Mouse (Mus musculus): ENCODE results near the gene Edrf1. TPM values are rescaled to one million over a fixed set of nuclear protein-coding genes. Genes with fewer than 3 reads are reported as not detected.

Gene Edrf1
- polyA plus RNA-seq (2015; fragmentation: Nextera tagmentation; extraction: Ambion mirVana): 9.3 and 9.7 TPM in 2 replicates

GRCm38 (mm10) chr7:133637361-133638305 lies at the start of gene Edrf1:
Edrf1 (plus strand) TSS chr7:133637543.
- H3K36me3 ChIP-seq (ENCODE audit: control insufficient read depth, insufficient read depth): peaks cover 15% of the 10 kb centered on the region
- H3K27ac ChIP-seq (ENCODE audit: low read length): peak within 1 kb of the TSS; percentile 87
- peak within 1 kb of the TSS; percentile 99 for H3K4me2 ChIP-seq (ENCODE audit: low read depth, low read length)
- WGBS (ENCODE audit: insufficient replicate concordance): under 1% methylated on average over 81 of the region's 81 CpGs
- H3K27me3 ChIP-seq (ENCODE audit: control insufficient read depth, insufficient read depth, low read depth, low read length): no peaks in the 10 kb centered on the region
- ATAC-seq (ENCODE audit: low read depth): peak; percentile 98
- peak within 1 kb of the TSS; percentile 92 for H3K9ac ChIP-seq (ENCODE audit: low read depth, low read length)
- peak within 1 kb of the TSS; percentile 83 for H3K4me3 ChIP-seq (ENCODE audit: low read depth, low read length)
- H3K4me1 ChIP-seq (ENCODE audit: control insufficient read depth, low read depth, low read length): peaks cover 12% of the 10 kb centered on the region
- H3K9me3 ChIP-seq (replicated peaks; ENCODE audit: control insufficient read depth, low read length): no peaks in the 10 kb centered on the region

- no peak for ATAC-seq (ENCODE audit: low read depth)
- H3K4me2 ChIP-seq (ENCODE audit: low read depth, low read length): no peak overlapping the region
- no peaks in the 10 kb centered on the region for H3K9me3 ChIP-seq (replicated peaks; ENCODE audit: control insufficient read depth, low read length)
- H3K4me1 ChIP-seq (ENCODE audit: control insufficient read depth, low read depth, low read length): no peaks in the 10 kb centered on the region
- no peaks in the 10 kb centered on the region for H3K36me3 ChIP-seq (ENCODE audit: control insufficient read depth, insufficient read depth)
- 61% methylated on average over 1 of the region's 1 CpGs for WGBS (ENCODE audit: insufficient replicate concordance)
- H3K9ac ChIP-seq (ENCODE audit: low read depth, low read length): no peak overlapping the region
- no peak overlapping the region for H3K27ac ChIP-seq (ENCODE audit: low read length)
- no peak overlapping the region for H3K4me3 ChIP-seq (ENCODE audit: low read depth, low read length)
- no peaks in the 10 kb centered on the region for H3K27me3 ChIP-seq (ENCODE audit: control insufficient read depth, insufficient read depth, low read depth, low read length)
Observed at GRCm38 (mm10) chr7:133591750-133592149, 45.6 kb upstream of the Edrf1 start.

GRCm38 (mm10) chr7:133600558-133600957 lies 36.8 kb upstream of the Edrf1 start:
- WGBS (ENCODE audit: insufficient replicate concordance): 50% methylated on average over 1 of the region's 1 CpGs
- no peak overlapping the region for H3K4me2 ChIP-seq (ENCODE audit: low read depth, low read length)
- no peaks in the 10 kb centered on the region for H3K4me1 ChIP-seq (ENCODE audit: control insufficient read depth, low read depth, low read length)
- no peaks in the 10 kb centered on the region for H3K27me3 ChIP-seq (ENCODE audit: control insufficient read depth, insufficient read depth, low read depth, low read length)
- ATAC-seq (ENCODE audit: low read depth): no peak
- no peak overlapping the region for H3K9ac ChIP-seq (ENCODE audit: low read depth, low read length)
- H3K4me3 ChIP-seq (ENCODE audit: low read depth, low read length): no peak overlapping the region
- no peak overlapping the region for H3K27ac ChIP-seq (ENCODE audit: low read length)
- H3K9me3 ChIP-seq (replicated peaks; ENCODE audit: control insufficient read depth, low read length): no peaks in the 10 kb centered on the region
- no peaks in the 10 kb centered on the region for H3K36me3 ChIP-seq (ENCODE audit: control insufficient read depth, insufficient read depth)

GRCm38 (mm10) chr7:133602058-133602457 lies 35.3 kb upstream of the Edrf1 start, which contains the start of gene Tex36:
Tex36 (minus strand) TSS chr7:133602158.
- Histone ChIP-seq H3K9ac (ENCODE audit: low read depth, low read length) (no peak within 1 kb of the TSS), H3K9me3 (replicated peaks; ENCODE audit: control insufficient read depth, low read length) (no peaks in the 10 kb centered on the region), H3K4me1 (ENCODE audit: control insufficient read depth, low read depth, low read length) (no peaks in the 10 kb centered on the region), H3K36me3 (ENCODE audit: control insufficient read depth, insufficient read depth) (no peaks in the 10 kb centered on the region), H3K4me3 (ENCODE audit: low read depth, low read length) (no peak within 1 kb of the TSS), H3K4me2 (ENCODE audit: low read depth, low read length) (no peak within 1 kb of the TSS), H3K27ac (ENCODE audit: low read length) (no peak within 1 kb of the TSS), H3K27me3 (ENCODE audit: control insufficient read depth, insufficient read depth, low read depth, low read length) (no peaks in the 10 kb centered on the region)
- 21% methylated on average over 2 of the region's 2 CpGs for WGBS (ENCODE audit: insufficient replicate concordance)
- no peak for ATAC-seq (ENCODE audit: low read depth)

GRCm38 (mm10) chr7:133603156-133603555 lies 34.2 kb upstream of the Edrf1 start:
- Histone ChIP-seq H3K27ac (ENCODE audit: low read length) (no peak overlapping the region), H3K27me3 (ENCODE audit: control insufficient read depth, insufficient read depth, low read depth, low read length) (no peaks in the 10 kb centered on the region), H3K4me3 (ENCODE audit: low read depth, low read length) (no peak overlapping the region), H3K36me3 (ENCODE audit: control insufficient read depth, insufficient read depth) (no peaks in the 10 kb centered on the region), H3K4me2 (ENCODE audit: low read depth, low read length) (no peak overlapping the region), H3K9me3 (replicated peaks; ENCODE audit: control insufficient read depth, low read length) (no peaks in the 10 kb centered on the region), H3K4me1 (ENCODE audit: control insufficient read depth, low read depth, low read length) (no peaks in the 10 kb centered on the region), H3K9ac (ENCODE audit: low read depth, low read length) (no peak overlapping the region)
- WGBS (ENCODE audit: insufficient replicate concordance): 39% methylated on average over 2 of the region's 2 CpGs
- ATAC-seq (ENCODE audit: low read depth): no peak

- ATAC-seq (ENCODE audit: low read depth): no peak
- Histone ChIP-seq H3K27ac (ENCODE audit: low read length) (no peak overlapping the region), H3K36me3 (ENCODE audit: control insufficient read depth, insufficient read depth) (no peaks in the 10 kb centered on the region), H3K4me3 (ENCODE audit: low read depth, low read length) (no peak overlapping the region), H3K9ac (ENCODE audit: low read depth, low read length) (no peak overlapping the region), H3K4me1 (ENCODE audit: control insufficient read depth, low read depth, low read length) (no peaks in the 10 kb centered on the region), H3K27me3 (ENCODE audit: control insufficient read depth, insufficient read depth, low read depth, low read length) (no peaks in the 10 kb centered on the region), H3K9me3 (replicated peaks; ENCODE audit: control insufficient read depth, low read length) (no peaks in the 10 kb centered on the region), H3K4me2 (ENCODE audit: low read depth, low read length) (no peak overlapping the region)
- WGBS (ENCODE audit: insufficient replicate concordance): 63% methylated on average over 13 of the region's 13 CpGs
Observed at GRCm38 (mm10) chr7:133604427-133605081, 32.8 kb upstream of the Edrf1 start.

- 54% methylated on average over 5 of the region's 5 CpGs for WGBS (ENCODE audit: insufficient replicate concordance)
- Histone ChIP-seq H3K9ac (ENCODE audit: low read depth, low read length) (no peak overlapping the region), H3K4me1 (ENCODE audit: control insufficient read depth, low read depth, low read length) (no peaks in the 10 kb centered on the region), H3K36me3 (ENCODE audit: control insufficient read depth, insufficient read depth) (no peaks in the 10 kb centered on the region), H3K4me2 (ENCODE audit: low read depth, low read length) (no peak overlapping the region), H3K4me3 (ENCODE audit: low read depth, low read length) (no peak overlapping the region), H3K27ac (ENCODE audit: low read length) (no peak overlapping the region), H3K9me3 (replicated peaks; ENCODE audit: control insufficient read depth, low read length) (no peaks in the 10 kb centered on the region), H3K27me3 (ENCODE audit: control insufficient read depth, insufficient read depth, low read depth, low read length) (no peaks in the 10 kb centered on the region)
- ATAC-seq (ENCODE audit: low read depth): no peak
Observed at GRCm38 (mm10) chr7:133607331-133607730, 30.0 kb upstream of the Edrf1 start.

- Histone ChIP-seq H3K36me3 (ENCODE audit: control insufficient read depth, insufficient read depth) (no peaks in the 10 kb centered on the region), H3K9ac (ENCODE audit: low read depth, low read length) (no peak overlapping the region), H3K27me3 (ENCODE audit: control insufficient read depth, insufficient read depth, low read depth, low read length) (no peaks in the 10 kb centered on the region), H3K4me1 (ENCODE audit: control insufficient read depth, low read depth, low read length) (no peaks in the 10 kb centered on the region), H3K4me2 (ENCODE audit: low read depth, low read length) (no peak overlapping the region), H3K9me3 (replicated peaks; ENCODE audit: control insufficient read depth, low read length) (no peaks in the 10 kb centered on the region), H3K27ac (ENCODE audit: low read length) (no peak overlapping the region), H3K4me3 (ENCODE audit: low read depth, low read length) (no peak overlapping the region)
- 58% methylated on average over 13 of the region's 13 CpGs for WGBS (ENCODE audit: insufficient replicate concordance)
- no peak for ATAC-seq (ENCODE audit: low read depth)
Observed at GRCm38 (mm10) chr7:133607883-133608575, 29.3 kb upstream of the Edrf1 start.

All from liver, embryonic 16.5 days (tissue).